Mouse (Mus musculus) cerebellum, adult (tissue): Measurements from ENCODE around the gene Aoc1.
"Not testable (repeated sequence)": the region's sequence is repeated elsewhere in the genome, so short reads cannot be mapped to it uniquely, and the experiment has no call there.

ENCODE experiments used
- ATAC-seq: cut with Nextera tagmentation; 2 replicates; pipeline ENCODE4 v1.9.2; 2017; ENCODE audit warnings: mild to moderate bottlenecking, moderate library complexity, mixed read lengths; ENCODE audit not compliant: insufficient number of reproducible peaks, low FRiP score, low TSS enrichment

Gene Aoc1

GRCm38 (mm10) chr6:48860130-48860815, 12.4 kb upstream of the Aoc1 start:
- ATAC-seq: no peak

GRCm38 (mm10) chr6:48860851-48861250, 11.8 kb upstream of the Aoc1 start:
- no peak for ATAC-seq

- ATAC-seq: no peak
Observed at GRCm38 (mm10) chr6:48861616-48862280, 10.9 kb upstream of the Aoc1 start.

- no peak for ATAC-seq
Observed at GRCm38 (mm10) chr6:48862816-48863215, 9.9 kb upstream of the Aoc1 start.

GRCm38 (mm10) chr6:48863488-48863887, 9.2 kb upstream of the Aoc1 start:
- ATAC-seq: no peak

- ATAC-seq: no peak
Observed at GRCm38 (mm10) chr6:48864181-48864580, 8.5 kb upstream of the Aoc1 start.

GRCm38 (mm10) chr6:48864723-48865122, 8.0 kb upstream of the Aoc1 start:
- ATAC-seq: no peak

GRCm38 (mm10) chr6:48865152-48865745, 7.4 kb upstream of the Aoc1 start:
- no peak for ATAC-seq

GRCm38 (mm10) chr6:48866355-48866950, 6.2 kb upstream of the Aoc1 start:
- not testable (repeated sequence) for ATAC-seq

GRCm38 (mm10) chr6:48867158-48867557, 5.5 kb upstream of the Aoc1 start:
- ATAC-seq: no peak

GRCm38 (mm10) chr6:48869774-48870173, 2.9 kb upstream of the Aoc1 start:
- no peak for ATAC-seq

GRCm38 (mm10) chr6:48874576-48874975, 1.9 kb downstream of the Aoc1 start:
- ATAC-seq: no peak

- no peak for ATAC-seq
Observed at GRCm38 (mm10) chr6:48875515-48875914, 2.8 kb downstream of the Aoc1 start.

- no peak for ATAC-seq
Observed at GRCm38 (mm10) chr6:48876510-48877135, 3.9 kb downstream of the Aoc1 start.

- no peak for ATAC-seq
Observed at GRCm38 (mm10) chr6:48894203-48894602, 21.5 kb downstream of the Aoc1 start.

- ATAC-seq: no peak
Observed at GRCm38 (mm10) chr6:48894938-48895818, 22.5 kb downstream of the Aoc1 start.

GRCm38 (mm10) chr6:48895941-48896340, 23.2 kb downstream of the Aoc1 start:
- no peak for ATAC-seq

- ATAC-seq: no peak
Observed at GRCm38 (mm10) chr6:48896956-48897355, 24.3 kb downstream of the Aoc1 start.

- not testable (repeated sequence) for ATAC-seq
Observed at GRCm38 (mm10) chr6:48901316-48901715, 28.6 kb downstream of the Aoc1 start.
